Mouse (Mus musculus): ENCODE data around the gene Wdr25.

Gene Wdr25

GRCm38 (mm10) chr12:108896006-108896405 is 2.6 kb downstream of the Wdr25 start:
- no peak for DNase-seq (ENCODE audit: low read depth, low spot score)

GRCm38 (mm10) chr12:108901346-108901745 is 7.9 kb downstream of the Wdr25 start:
- DNase-seq (ENCODE audit: low read depth, low spot score): no peak

- DNase-seq (ENCODE audit: low read depth, low spot score): peak; percentile 45
These were observed 9.5 kb downstream of the Wdr25 start for GRCm38 (mm10) chr12:108902940-108903339.

- peak; percentile 50 for DNase-seq (ENCODE audit: low read depth, low spot score)
These were observed 10.3 kb downstream of the Wdr25 start for GRCm38 (mm10) chr12:108903600-108904275.

- DNase-seq (ENCODE audit: low read depth, low spot score): no peak
These were observed 10.8 kb downstream of the Wdr25 start for GRCm38 (mm10) chr12:108904276-108904653.

- no peak for DNase-seq (ENCODE audit: low read depth, low spot score)
These were observed 12.3 kb downstream of the Wdr25 start for GRCm38 (mm10) chr12:108905620-108906302.

- DNase-seq (ENCODE audit: low read depth, low spot score): no peak
These were observed 13.0 kb downstream of the Wdr25 start for GRCm38 (mm10) chr12:108906398-108906797.

- no peak for DNase-seq (ENCODE audit: low read depth, low spot score)
These were observed 16.5 kb downstream of the Wdr25 start for GRCm38 (mm10) chr12:108909846-108910433.

GRCm38 (mm10) chr12:108912442-108912841 is 19.0 kb downstream of the Wdr25 start:
- DNase-seq (ENCODE audit: low read depth, low spot score): no peak

- DNase-seq (ENCODE audit: low read depth, low spot score): no peak
These were observed 20.8 kb downstream of the Wdr25 start for GRCm38 (mm10) chr12:108914198-108914597.

- DNase-seq (ENCODE audit: low read depth, low spot score): no peak
These were observed 21.4 kb downstream of the Wdr25 start for GRCm38 (mm10) chr12:108914709-108915340.

GRCm38 (mm10) chr12:108915893-108916292 is 22.5 kb downstream of the Wdr25 start:
- DNase-seq (ENCODE audit: low read depth, low spot score): no peak

GRCm38 (mm10) chr12:108916447-108917042 is 23.1 kb downstream of the Wdr25 start:
- DNase-seq (ENCODE audit: low read depth, low spot score): no peak

GRCm38 (mm10) chr12:108917509-108917908 is 24.1 kb downstream of the Wdr25 start:
- DNase-seq (ENCODE audit: low read depth, low spot score): no peak

GRCm38 (mm10) chr12:108918753-108919152 is 25.3 kb downstream of the Wdr25 start:
- DNase-seq (ENCODE audit: low read depth, low spot score): no peak

- no peak for DNase-seq (ENCODE audit: low read depth, low spot score)
These were observed 33.2 kb downstream of the Wdr25 start for GRCm38 (mm10) chr12:108926606-108927111.

- DNase-seq (ENCODE audit: low read depth, low spot score): no peak
These were observed 34.8 kb downstream of the Wdr25 start for GRCm38 (mm10) chr12:108928249-108928648.

GRCm38 (mm10) chr12:108929475-108929874 is 36.0 kb downstream of the Wdr25 start:
- no peak for DNase-seq (ENCODE audit: low read depth, low spot score)

- no peak for DNase-seq (ENCODE audit: low read depth, low spot score)
These were observed 38.1 kb downstream of the Wdr25 start for GRCm38 (mm10) chr12:108931341-108932053.

GRCm38 (mm10) chr12:108932113-108932512 is 38.7 kb downstream of the Wdr25 start:
- no peak for DNase-seq (ENCODE audit: low read depth, low spot score)

- no peak for DNase-seq (ENCODE audit: low read depth, low spot score)
These were observed 40.8 kb downstream of the Wdr25 start for GRCm38 (mm10) chr12:108934231-108934630.
